Mouse (Mus musculus): ENCODE measurements around the gene Mvd. TPM values are rescaled to one million over a fixed set of nuclear protein-coding genes. Genes with fewer than 3 reads are reported as not detected.

Gene Mvd
- total and polyA plus RNA-seq, 3 experiments: 20.6 to 25.5 TPM; not detected in 1

- Histone ChIP-seq H3K27ac (ENCODE audit: control insufficient read depth, low read depth, low read length) (no peak overlapping the region), H3K27me3 (ENCODE audit: control insufficient read depth in 1 of 2, insufficient read depth in 2 of 2, low read length in 2 of 2) (no peaks in the 10 kb centered on the region), H3K36me3 (ENCODE audit: control insufficient read depth in 1 of 2, insufficient read depth in 2 of 2, low read length in 2 of 2) (peaks cover 0 to 39% of the 10 kb centered on the region in 2 experiments; a peak in 2 of 4 replicates), H3K9me3 (replicated peaks; ENCODE audit: insufficient read depth, low read length) (no peaks in the 10 kb centered on the region), H3K4me3 (ENCODE audit: control insufficient read depth in 1 of 2, insufficient read depth in 1 of 2, low read depth in 2 of 2, low read length in 2 of 2) (no peak overlapping the region), H3K9ac (ENCODE audit: control insufficient read depth, low read depth, low read length, poor library complexity, severe bottlenecking) (no peak overlapping the region), H3K4me1 (ENCODE audit: control insufficient read depth in 1 of 2, insufficient read depth in 2 of 2, low read length in 2 of 2) (no peaks in the 10 kb centered on the region), H3K79me2 (ENCODE audit: control insufficient read depth, insufficient read depth, low read length, poor library complexity) (no peaks in the 10 kb centered on the region)
- DNase-seq (ENCODE audit: low read depth, low spot score): no peak
- no peak for TF ChIP-seq RCOR1 (IDR thresholded peaks at IDR 0.05; ENCODE audit: low read depth, low read length)
- no peak for TF ChIP-seq E2F4 (IDR thresholded peaks at IDR 0.05; ENCODE audit: borderline replicate concordance, low read depth, low read length)
- no peak for TF ChIP-seq ETS1 (IDR thresholded peaks at IDR 0.05; ENCODE audit: low read depth, low read length)
- TF ChIP-seq MYC (IDR thresholded peaks at IDR 0.05; ENCODE audit: low read depth, low read length): no peak
Measured at GRCm38 (mm10) chr8:122395291-122395690, 47.9 kb downstream of the Mvd start.

- Histone ChIP-seq H3K27me3 (ENCODE audit: control insufficient read depth in 1 of 2, insufficient read depth in 2 of 2, low read length in 2 of 2) (no peaks in the 10 kb centered on the region), H3K79me2 (ENCODE audit: control insufficient read depth, insufficient read depth, low read length, poor library complexity) (no peaks in the 10 kb centered on the region), H3K9ac (ENCODE audit: control insufficient read depth, low read depth, low read length, poor library complexity, severe bottlenecking) (no peak overlapping the region), H3K36me3 (ENCODE audit: control insufficient read depth in 1 of 2, insufficient read depth in 2 of 2, low read length in 2 of 2) (peaks cover 0 to 39% of the 10 kb centered on the region in 2 experiments; a peak in 2 of 4 replicates), H3K4me3 (ENCODE audit: control insufficient read depth in 1 of 2, insufficient read depth in 1 of 2, low read depth in 2 of 2, low read length in 2 of 2) (no peak overlapping the region), H3K27ac (ENCODE audit: control insufficient read depth, low read depth, low read length) (no peak overlapping the region), H3K9me3 (replicated peaks; ENCODE audit: insufficient read depth, low read length) (no peaks in the 10 kb centered on the region), H3K4me1 (ENCODE audit: control insufficient read depth in 1 of 2, insufficient read depth in 2 of 2, low read length in 2 of 2) (no peaks in the 10 kb centered on the region)
- no peak for DNase-seq (ENCODE audit: low read depth, low spot score)
- TF ChIP-seq RCOR1 (IDR thresholded peaks at IDR 0.05; ENCODE audit: low read depth, low read length): no peak
- no peak for TF ChIP-seq TCF12 (IDR thresholded peaks at IDR 0.05; ENCODE audit: low read depth, low read length)
- no peak for TF ChIP-seq MAX (IDR thresholded peaks at IDR 0.05; ENCODE audit: low read length)
- TF ChIP-seq TAL1 (IDR thresholded peaks at IDR 0.05; ENCODE audit: low read length): no peak
- no peak for TF ChIP-seq RAD21 (IDR thresholded peaks at IDR 0.05; ENCODE audit: low read depth, low read length)
Measured at GRCm38 (mm10) chr8:122393717-122394116, 49.5 kb downstream of the Mvd start.

GRCm38 (mm10) chr8:122390758-122391157 is 52.5 kb downstream of the Mvd start:
- H3K36me3 ChIP-seq (ENCODE audit: control insufficient read depth in 1 of 2, insufficient read depth in 2 of 2, low read length in 2 of 2): peaks cover 0 to 38% of the 10 kb centered on the region in 2 experiments; a peak in 2 of 4 replicates
- H3K9ac ChIP-seq (ENCODE audit: control insufficient read depth, low read depth, low read length, poor library complexity, severe bottlenecking): no peak overlapping the region
- H3K4me1 ChIP-seq (ENCODE audit: control insufficient read depth in 1 of 2, insufficient read depth in 2 of 2, low read length in 2 of 2): no peaks in the 10 kb centered on the region
- no peak overlapping the region for H3K4me3 ChIP-seq (ENCODE audit: control insufficient read depth in 1 of 2, insufficient read depth in 1 of 2, low read depth in 2 of 2, low read length in 2 of 2)
- no peaks in the 10 kb centered on the region; the same call in none of the 2 replicates for H3K79me2 ChIP-seq (ENCODE audit: control insufficient read depth, insufficient read depth, low read length, poor library complexity)
- TF ChIP-seq HCFC1 (IDR thresholded peaks at IDR 0.05; ENCODE audit: low read depth, low read length): no peak
- TF ChIP-seq UBTF (IDR thresholded peaks at IDR 0.05; ENCODE audit: borderline replicate concordance, insufficient read depth, low read depth, low read length): no peak
- TF ChIP-seq ZNF384 (IDR thresholded peaks at IDR 0.05; ENCODE audit: low read depth, low read length): no peak
- TF ChIP-seq MXI1 (IDR thresholded peaks at IDR 0.05; ENCODE audit: low read depth, low read length): no peak
- TF ChIP-seq CTCF (IDR thresholded peaks at IDR 0.05 in 2 of 3, conservative IDR thresholded peaks at IDR 0.05 in 1 of 3; ENCODE audit: control insufficient read depth in 1 of 3, insufficient read depth in 1 of 3, low read depth in 2 of 3, low read length in 3 of 3, poor library complexity in 1 of 3, severe bottlenecking in 1 of 3): no peak
- TF ChIP-seq KAT2A (conservative IDR thresholded peaks at IDR 0.05; ENCODE audit: low read depth, low read length): no peak
- TF ChIP-seq SMC3 (IDR thresholded peaks at IDR 0.05; ENCODE audit: low read depth, low read length): no peak
- TF ChIP-seq MAX (IDR thresholded peaks at IDR 0.05; ENCODE audit: low read length): no peak
- no peak for TF ChIP-seq TAL1 (IDR thresholded peaks at IDR 0.05; ENCODE audit: low read length)
- no peak for TF ChIP-seq MYC (IDR thresholded peaks at IDR 0.05; ENCODE audit: low read depth, low read length)
- no peak for TF ChIP-seq RAD21 (IDR thresholded peaks at IDR 0.05; ENCODE audit: low read depth, low read length)
- no peak for TF ChIP-seq ZMIZ1 (IDR thresholded peaks at IDR 0.05; ENCODE audit: low read depth, low read length)
- no peak for TF ChIP-seq ETS1 (IDR thresholded peaks at IDR 0.05; ENCODE audit: low read depth, low read length)
- TF ChIP-seq NRF1 (IDR thresholded peaks at IDR 0.05; ENCODE audit: insufficient read depth, low read depth, low read length, poor library complexity, severe bottlenecking): no peak
- no peak for TF ChIP-seq JUND (IDR thresholded peaks at IDR 0.05; ENCODE audit: low read depth, low read length)
- no peak for TF ChIP-seq RCOR1 (IDR thresholded peaks at IDR 0.05; ENCODE audit: low read depth, low read length)
- no peak for DNase-seq (ENCODE audit: low read depth, low spot score)
- no peak overlapping the region for H3K27ac ChIP-seq (ENCODE audit: control insufficient read depth, low read depth, low read length)
- H3K9me3 ChIP-seq (replicated peaks; ENCODE audit: insufficient read depth, low read length): no peaks in the 10 kb centered on the region
- H3K27me3 ChIP-seq (ENCODE audit: control insufficient read depth in 1 of 2, insufficient read depth in 2 of 2, low read length in 2 of 2): no peaks in the 10 kb centered on the region

Data from MEL (cell line).